Mouse (Mus musculus): ENCODE data around the gene Gm20441.
A peak's percentile ranks its signal among the peaks of the same experiment; 100 is the strongest.
"Not testable (repeated sequence)": the region's sequence is repeated elsewhere in the genome, so short reads cannot be mapped to it uniquely, and the experiment has no call there.

Gene Gm20441

GRCm38 (mm10) chr10:75779206-75780174, 1.3 kb downstream of the Gm20441 start:
- peak; percentile 59 for DNase-seq

DNA sequence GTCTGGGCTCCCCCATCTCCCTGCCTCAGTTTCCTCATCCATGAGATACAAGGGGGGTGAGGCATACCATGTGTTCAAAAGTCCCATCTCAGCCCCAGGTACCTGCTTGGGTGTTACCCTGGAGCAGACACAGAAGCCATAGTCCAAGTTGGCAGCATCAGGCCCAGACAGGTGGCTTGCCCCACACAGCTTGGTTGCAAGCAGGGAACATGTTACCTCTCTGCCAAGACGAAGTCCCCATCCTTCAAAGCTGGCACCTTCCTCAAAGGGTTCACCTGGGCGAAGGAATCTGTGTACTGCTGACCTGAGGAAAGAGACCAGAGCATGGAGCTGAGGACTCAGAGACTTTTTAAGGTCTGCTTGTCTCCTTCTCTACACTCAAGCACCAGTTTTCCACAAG, 2.9 kb downstream of the Gm20441 start:
- no peak for DNase-seq

DNA sequence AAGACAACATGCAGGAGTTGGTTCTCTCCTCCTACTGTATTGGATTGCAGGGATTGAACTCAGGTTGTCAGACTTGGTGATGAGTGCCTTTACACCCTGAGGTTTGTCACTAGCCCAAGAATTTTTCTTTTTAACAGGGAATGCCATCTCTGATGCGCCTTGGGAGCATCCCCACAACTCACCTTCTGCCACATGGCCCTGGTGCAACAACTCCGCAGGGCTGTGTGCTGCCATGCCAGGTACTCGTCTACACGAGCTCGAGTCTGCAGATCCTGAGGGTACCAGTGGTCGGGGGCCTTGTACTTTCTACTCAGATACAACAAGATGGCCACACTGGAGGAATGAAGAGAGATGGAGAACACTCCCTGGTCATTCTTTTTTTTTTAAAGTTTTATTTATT, 4.2 kb downstream of the Gm20441 start:
- no peak for DNase-seq

GRCm38 (mm10) chr10:75774587-75774986, 6.2 kb downstream of the Gm20441 start:
- no peak for DNase-seq

DNA sequence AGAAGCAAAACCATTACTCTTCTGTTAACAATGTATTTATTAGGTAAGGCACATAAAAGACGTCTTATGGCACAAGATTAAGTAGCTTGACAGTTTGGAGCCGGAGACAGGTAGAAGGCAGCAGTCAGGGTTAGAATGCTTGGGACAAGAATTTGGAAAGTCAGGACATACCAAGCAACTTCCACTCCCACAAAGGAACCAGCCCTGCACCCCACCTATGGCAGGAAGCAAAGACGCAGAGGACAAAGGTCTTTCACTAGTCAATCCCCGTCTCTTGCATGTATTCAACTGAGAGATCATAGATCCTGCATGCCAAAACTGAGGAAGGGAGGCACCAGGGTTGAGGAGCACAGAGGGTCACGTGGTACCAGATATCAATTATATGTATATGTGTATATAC, 6.7 kb downstream of the Gm20441 start:
- no peak for DNase-seq

GRCm38 (mm10) chr10:75772795-75773664, 7.7 kb downstream of the Gm20441 start, which contains the start of gene Ddt:
Ddt (minus strand) TSS chr10:75773414.
- DNase-seq = peak; percentile 95

DNA sequence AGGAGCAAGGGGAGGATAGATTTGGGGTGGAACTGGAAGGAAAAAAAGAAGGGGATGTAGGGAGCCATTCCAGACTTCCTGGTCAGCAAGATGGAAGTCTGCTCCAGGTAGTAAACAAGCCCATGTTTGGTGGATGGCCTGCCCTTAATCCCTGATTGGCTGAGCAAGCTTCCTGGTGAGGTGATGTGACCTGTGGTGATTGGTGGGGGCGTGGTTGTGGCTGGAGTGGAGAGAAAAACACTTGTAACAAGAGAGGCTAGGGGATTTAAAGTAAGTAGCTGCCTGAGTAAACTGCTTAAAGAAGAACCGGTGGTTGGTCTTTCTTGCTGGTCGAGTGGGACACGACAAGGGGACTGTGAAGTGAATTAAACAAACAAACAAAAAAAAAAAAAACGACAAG, 13.0 kb downstream of the Gm20441 start:
- DNase-seq = not testable (repeated sequence)

DNA sequence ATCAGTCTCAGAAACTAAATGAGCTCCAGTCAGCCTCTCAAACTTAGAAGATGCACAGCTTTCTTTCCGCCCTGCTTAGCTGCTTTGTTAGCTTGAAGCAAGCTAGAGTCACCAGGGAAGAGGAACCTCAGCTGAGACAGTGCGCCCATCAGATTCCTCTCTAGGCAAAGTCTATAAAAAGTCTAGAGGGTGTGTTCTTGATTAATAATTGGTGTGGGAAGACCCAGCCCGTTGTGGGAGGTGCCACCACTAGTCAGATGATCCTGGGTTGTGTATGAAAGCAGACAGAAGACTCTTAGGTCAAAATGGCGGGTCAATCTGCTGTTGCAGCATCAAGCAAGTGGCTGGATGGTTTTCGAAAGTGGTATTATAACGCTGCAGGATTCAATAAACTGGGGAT, 13.9 kb downstream of the Gm20441 start:
- peak; percentile 29 for DNase-seq

DNA sequence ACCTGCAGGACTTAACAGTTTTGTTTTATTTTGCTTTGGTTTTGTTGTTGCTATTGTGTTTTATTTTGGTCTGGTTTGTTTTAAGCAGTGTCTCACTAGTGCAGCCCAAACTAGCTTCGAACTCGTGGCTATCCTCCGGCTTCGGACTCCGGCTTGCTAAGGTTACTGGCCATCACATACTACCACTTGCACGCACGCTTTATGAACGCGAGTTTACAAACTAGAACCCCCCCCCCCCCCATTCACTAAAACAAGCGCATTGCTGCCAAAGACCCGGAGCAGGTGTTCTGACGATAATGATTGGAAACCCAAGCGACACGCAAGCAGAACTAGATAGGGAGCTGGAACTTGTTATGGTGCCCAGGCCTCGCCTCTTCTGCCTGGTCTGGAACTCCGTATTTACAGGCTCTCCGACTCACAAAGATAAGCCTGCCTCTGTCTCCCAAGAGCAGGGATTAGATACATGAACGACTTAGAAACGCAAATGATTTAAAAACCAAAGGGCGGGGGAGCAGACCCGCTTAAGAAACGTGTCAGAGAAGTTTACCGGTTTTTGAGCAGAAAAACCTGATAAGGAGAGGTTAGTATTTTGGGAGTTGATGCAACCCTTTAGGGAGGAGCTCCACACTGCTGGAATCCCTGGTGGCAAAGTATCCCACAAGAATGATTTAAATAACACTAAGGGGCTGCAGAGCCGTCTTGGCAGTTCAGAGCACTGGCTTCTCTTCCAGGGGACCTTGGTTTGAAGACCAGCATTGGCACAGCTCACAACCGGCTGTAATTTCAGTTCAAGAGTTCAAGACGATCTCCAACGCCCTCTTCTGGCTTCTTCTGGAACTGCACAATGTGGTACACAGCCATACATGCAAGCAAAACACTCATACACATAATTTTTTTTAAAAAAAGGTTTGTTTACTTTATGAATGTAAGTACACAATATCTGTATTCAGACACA, 16.0 kb downstream of the Gm20441 start:
- DNase-seq = peak; percentile 75

GRCm38 (mm10) chr10:75763682-75764518, 16.9 kb downstream of the Gm20441 start, which contains the start of gene Cabin1:
Cabin1 (minus strand) TSS chr10:75764341.
- DNase-seq = peak; percentile 98

GRCm38 (mm10) chr10:75762413-75762812, 18.3 kb downstream of the Gm20441 start:
- DNase-seq = no peak

- no peak for DNase-seq
Measured at GRCm38 (mm10) chr10:75760311-75760710, 20.4 kb downstream of the Gm20441 start.

DNA sequence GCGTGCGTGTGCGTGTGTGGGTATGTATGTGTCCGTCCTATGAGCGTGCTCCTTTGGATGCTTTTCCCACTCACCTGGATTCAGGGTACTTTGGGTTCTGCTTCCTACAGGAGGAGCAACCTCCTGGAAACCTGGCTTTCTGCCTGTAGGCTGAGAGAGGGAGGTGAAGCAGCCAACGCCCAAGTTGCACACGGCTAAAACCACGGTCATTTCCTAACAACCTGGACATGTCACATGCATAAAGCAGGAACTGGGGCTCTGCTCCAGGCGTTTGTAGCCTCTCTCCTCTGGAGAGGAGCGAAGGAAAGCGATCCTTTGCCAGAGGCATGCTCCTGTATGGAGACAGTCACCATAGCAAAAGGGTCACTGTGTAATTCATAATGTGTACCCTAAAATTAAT, 24.0 kb downstream of the Gm20441 start:
- no peak for DNase-seq

- DNase-seq = peak; percentile 92
Measured at GRCm38 (mm10) chr10:75744017-75744416, 36.7 kb downstream of the Gm20441 start.

DNA sequence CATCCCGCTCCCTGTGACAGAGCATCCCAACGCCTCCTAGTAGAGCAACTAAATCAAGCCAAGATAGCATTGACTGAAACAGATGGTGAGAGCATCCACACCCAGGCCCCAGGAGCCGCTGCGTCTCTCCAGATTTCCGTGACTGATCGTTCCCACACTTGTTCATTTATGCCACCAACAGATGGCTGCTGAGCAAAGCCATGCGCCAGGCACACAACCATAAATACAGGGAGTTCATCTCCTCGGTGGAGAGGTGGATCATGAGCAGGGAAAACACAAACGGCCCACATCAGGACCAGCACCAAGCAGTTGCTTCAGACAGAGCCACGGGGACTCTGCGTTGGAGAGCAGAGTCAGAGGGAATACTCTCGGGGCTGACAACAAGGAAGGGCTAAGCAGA, 37.4 kb downstream of the Gm20441 start:
- no peak for DNase-seq

- no peak for DNase-seq
Measured at GRCm38 (mm10) chr10:75740866-75741265, 39.9 kb downstream of the Gm20441 start.

DNA sequence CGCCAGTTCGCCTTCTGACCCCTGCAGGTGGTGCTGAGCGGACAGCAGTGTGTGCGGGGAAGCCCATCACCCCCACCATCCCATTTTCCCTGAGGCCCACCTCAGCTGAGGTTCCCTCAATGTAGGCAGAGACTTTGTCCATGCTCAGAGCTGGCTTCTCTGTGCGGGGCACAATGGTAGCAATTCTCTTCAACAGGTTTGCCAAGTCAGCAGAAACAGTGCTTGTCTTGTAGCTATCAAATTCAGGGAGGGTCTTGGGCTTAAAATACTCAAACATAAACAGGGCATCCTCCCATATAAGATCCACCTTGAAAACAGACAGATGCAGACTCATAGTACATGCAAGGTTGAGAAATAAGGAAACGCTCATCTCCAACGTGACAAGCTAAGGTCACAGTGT, 55.3 kb downstream of the Gm20441 start:
- no peak for DNase-seq
